Mouse (Mus musculus): Measurements from ENCODE around the gene Ptgr1. TPM values are rescaled to one million over a fixed set of nuclear protein-coding genes. Genes with fewer than 3 reads are reported as not detected.

Ptgr1 gene
- polyA plus RNA-seq, 2 experiments = 11.1 to 14.8 TPM

GRCm38 (mm10) chr4:59016922-59017321 lies 30.0 kb upstream of the Ptgr1 start:
- peaks cover 11% of the 10 kb centered on the region for H3K36me3 ChIP-seq (replicated peaks; ENCODE audit: control insufficient read depth, insufficient read depth, low read depth)
- no peak for DNase-seq (ENCODE audit: low read depth in 3 of 3, low spot score in 3 of 3)
- H3K4me2 ChIP-seq (ENCODE audit: low read depth) = no peak overlapping the region
- no peak for ATAC-seq (ENCODE audit: insufficient read depth)
- no peaks in the 10 kb centered on the region for H3K27me3 ChIP-seq (ENCODE audit: control insufficient read depth, insufficient read depth, low read length)
- no peak overlapping the region for H3K9ac ChIP-seq (replicated peaks)
- no peak overlapping the region for H3K4me3 ChIP-seq (ENCODE audit: insufficient read depth in 1 of 2, low read depth in 2 of 2, low read length in 2 of 2)
- no peak overlapping the region for H3K27ac ChIP-seq
- H3K4me1 ChIP-seq (replicated peaks; ENCODE audit: control insufficient read depth in 2 of 2, insufficient read depth in 2 of 2, low read length in 1 of 2) = peaks cover 0 to 4% of the 10 kb centered on the region in 2 experiments; a peak in 3 of 4 replicates
- no peaks in the 10 kb centered on the region for H3K9me3 ChIP-seq (ENCODE audit: control insufficient read depth, low read length)
- 46% methylated on average over 2 of the region's 2 CpGs for WGBS (ENCODE audit: insufficient replicate concordance)
- TF ChIP-seq CTCF (IDR thresholded peaks at IDR 0.05; ENCODE audit: low read depth) (no peak), EP300 (IDR thresholded peaks at IDR 0.05; ENCODE audit: low read depth) (no peak)

GRCm38 (mm10) chr4:59015181-59015580 lies 28.3 kb upstream of the Ptgr1 start:
- Histone ChIP-seq H3K27ac (no peak overlapping the region), H3K4me2 (ENCODE audit: low read depth) (no peak overlapping the region), H3K4me1 (replicated peaks; ENCODE audit: control insufficient read depth in 2 of 2, insufficient read depth in 2 of 2, low read length in 1 of 2) (peaks cover 2 to 10% of the 10 kb centered on the region in 2 experiments), H3K4me3 (ENCODE audit: insufficient read depth in 1 of 2, low read depth in 2 of 2, low read length in 2 of 2) (no peak overlapping the region), H3K36me3 (replicated peaks; ENCODE audit: control insufficient read depth, insufficient read depth, low read depth) (peaks cover 7% of the 10 kb centered on the region), H3K27me3 (ENCODE audit: control insufficient read depth, insufficient read depth, low read length) (no peaks in the 10 kb centered on the region), H3K9ac (replicated peaks) (no peak overlapping the region), H3K9me3 (ENCODE audit: control insufficient read depth, low read length) (no peaks in the 10 kb centered on the region)
- WGBS (ENCODE audit: insufficient replicate concordance) = 65% methylated on average over 3 of the region's 3 CpGs
- DNase-seq (ENCODE audit: low read depth in 3 of 3, low spot score in 3 of 3) (no peak), ATAC-seq (ENCODE audit: insufficient read depth) (no peak)
- no peak for TF ChIP-seq CTCF (IDR thresholded peaks at IDR 0.05; ENCODE audit: low read depth)
- no peak for TF ChIP-seq EP300 (IDR thresholded peaks at IDR 0.05; ENCODE audit: low read depth)

- TF ChIP-seq EP300 (IDR thresholded peaks at IDR 0.05; ENCODE audit: low read depth) = no peak
- TF ChIP-seq CTCF (IDR thresholded peaks at IDR 0.05; ENCODE audit: low read depth) = no peak
- Histone ChIP-seq H3K27me3 (ENCODE audit: control insufficient read depth, insufficient read depth, low read length) (no peaks in the 10 kb centered on the region), H3K9ac (replicated peaks) (no peak overlapping the region), H3K4me2 (ENCODE audit: low read depth) (no peak overlapping the region), H3K4me3 (ENCODE audit: insufficient read depth in 1 of 2, low read depth in 2 of 2, low read length in 2 of 2) (no peak overlapping the region), H3K36me3 (replicated peaks; ENCODE audit: control insufficient read depth, insufficient read depth, low read depth) (no peaks in the 10 kb centered on the region), H3K27ac (no peak overlapping the region), H3K4me1 (replicated peaks; ENCODE audit: control insufficient read depth in 2 of 2, insufficient read depth in 2 of 2, low read length in 1 of 2) (peaks cover 5 to 16% of the 10 kb centered on the region in 2 experiments), H3K9me3 (ENCODE audit: control insufficient read depth, low read length) (no peaks in the 10 kb centered on the region)
- DNase-seq (ENCODE audit: low read depth in 3 of 3, low spot score in 3 of 3) (no peak), ATAC-seq (ENCODE audit: insufficient read depth) (no peak)
- WGBS (ENCODE audit: insufficient replicate concordance) = 41% methylated on average over 3 of the region's 3 CpGs
Measured at GRCm38 (mm10) chr4:59011446-59011845, 24.5 kb upstream of the Ptgr1 start.

GRCm38 (mm10) chr4:59009696-59010095 lies 22.8 kb upstream of the Ptgr1 start:
- no peak overlapping the region for H3K9ac ChIP-seq (replicated peaks)
- TF ChIP-seq EP300 (IDR thresholded peaks at IDR 0.05; ENCODE audit: low read depth) (no peak), CTCF (IDR thresholded peaks at IDR 0.05; ENCODE audit: low read depth) (no peak)
- no peak overlapping the region for H3K4me3 ChIP-seq (ENCODE audit: insufficient read depth in 1 of 2, low read depth in 2 of 2, low read length in 2 of 2)
- no peaks in the 10 kb centered on the region for H3K9me3 ChIP-seq (ENCODE audit: control insufficient read depth, low read length)
- ATAC-seq (ENCODE audit: insufficient read depth) = no peak
- H3K27me3 ChIP-seq (ENCODE audit: control insufficient read depth, insufficient read depth, low read length) = no peaks in the 10 kb centered on the region
- no peak for DNase-seq (ENCODE audit: low read depth in 3 of 3, low spot score in 3 of 3)
- H3K27ac ChIP-seq = no peak overlapping the region
- no peaks in the 10 kb centered on the region for H3K36me3 ChIP-seq (replicated peaks; ENCODE audit: control insufficient read depth, insufficient read depth, low read depth)
- peaks cover 9 to 22% of the 10 kb centered on the region in 2 experiments for H3K4me1 ChIP-seq (replicated peaks; ENCODE audit: control insufficient read depth in 2 of 2, insufficient read depth in 2 of 2, low read length in 1 of 2)
- H3K4me2 ChIP-seq (ENCODE audit: low read depth) = no peak overlapping the region
- WGBS (ENCODE audit: insufficient replicate concordance) = 26% methylated on average over 4 of the region's 4 CpGs

- TF ChIP-seq CTCF (IDR thresholded peaks at IDR 0.05; ENCODE audit: low read depth) (no peak), EP300 (IDR thresholded peaks at IDR 0.05; ENCODE audit: low read depth) (no peak)
- no peaks in the 10 kb centered on the region for H3K27me3 ChIP-seq (ENCODE audit: control insufficient read depth, insufficient read depth, low read length)
- peak overlapping the region; percentile 20 for H3K4me2 ChIP-seq (ENCODE audit: low read depth)
- H3K4me1 ChIP-seq (replicated peaks; ENCODE audit: control insufficient read depth in 2 of 2, insufficient read depth in 2 of 2, low read length in 1 of 2) = peaks cover 14 to 27% of the 10 kb centered on the region in 2 experiments
- H3K9ac ChIP-seq (replicated peaks) = no peak overlapping the region
- no peaks in the 10 kb centered on the region for H3K9me3 ChIP-seq (ENCODE audit: control insufficient read depth, low read length)
- no peaks in the 10 kb centered on the region for H3K36me3 ChIP-seq (replicated peaks; ENCODE audit: control insufficient read depth, insufficient read depth, low read depth)
- DNase-seq (ENCODE audit: low read depth in 3 of 3, low spot score in 3 of 3) (no peak), ATAC-seq (ENCODE audit: insufficient read depth) (no peak)
- 39% methylated on average over 7 of the region's 7 CpGs for WGBS (ENCODE audit: insufficient replicate concordance)
- H3K4me3 ChIP-seq (ENCODE audit: insufficient read depth in 1 of 2, low read depth in 2 of 2, low read length in 2 of 2) = no peak overlapping the region
- H3K27ac ChIP-seq = no peak overlapping the region
Measured at GRCm38 (mm10) chr4:59009186-59009585, 22.3 kb upstream of the Ptgr1 start.

Measured in liver, embryonic 14.5 days (tissue).